Mouse (Mus musculus) limb, embryonic 14.5 days (tissue): ENCODE measurements around the gene Tmem123. TPM values are rescaled to one million over a fixed set of nuclear protein-coding genes. Genes with fewer than 3 reads are reported as not detected.

Experiments
- ATAC-seq: fragments of 200-750 bp; cut with Nextera tagmentation; 2 replicates; pipeline ENCODE4 v1.8.0; 2017; ENCODE audit warnings: low read depth, moderate number of reproducible peaks, moderate TSS enrichment; ENCODE audit not compliant: low FRiP score
- DNase-seq: peaks from one replicate; pipeline ENCODE4 v3.0.0-alpha.2; 2015; ENCODE audit warnings: low spot score
- H3K27ac ChIP-seq: fragments of 300-500 bp; sonication (generic); replicated peaks from 2 replicates; pipeline ENCODE4 v1.5.1; 2014; ENCODE audit warnings: low read depth, mild to moderate bottlenecking, low read length, moderate library complexity, mixed read lengths
- H3K27me3 ChIP-seq: fragments of 300-500 bp; sonication (generic); 2 replicates; pipeline ENCODE4 v1.6.1; 2014; ENCODE audit warnings: low read length, mixed read lengths; ENCODE audit not compliant: control insufficient read depth, insufficient read depth
- H3K36me3 ChIP-seq: fragments of 300-500 bp; sonication (generic); 2 replicates; pipeline ENCODE4 v1.6.1; 2014; ENCODE audit warnings: mild to moderate bottlenecking, low read length, moderate library complexity, mixed read lengths; ENCODE audit not compliant: control insufficient read depth, insufficient read depth
- H3K4me1 ChIP-seq: fragments of 300-500 bp; sonication (generic); 2 replicates; pipeline ENCODE4 v1.6.1; 2014; ENCODE audit warnings: antibody characterized with exemption, low read length, mixed read lengths; ENCODE audit not compliant: control insufficient read depth, insufficient read depth
- H3K4me2 ChIP-seq: fragments of 300-500 bp; sonication (generic); replicated peaks from 2 replicates; pipeline ENCODE4 v1.6.1; 2014; ENCODE audit warnings: low read depth, mild to moderate bottlenecking, low read length, moderate library complexity; ENCODE audit not compliant: severe bottlenecking
- H3K4me3 ChIP-seq: fragments of 300-500 bp; sonication (generic); replicated peaks from 2 replicates; pipeline ENCODE4 v1.5.1; 2014; ENCODE audit warnings: low read length
- H3K9ac ChIP-seq: fragments of 300-500 bp; sonication (generic); 2 replicates; pipeline ENCODE4 v1.6.1; 2014; ENCODE audit warnings: mild to moderate bottlenecking, low read depth, low read length, moderate library complexity; ENCODE audit not compliant: severe bottlenecking
- H3K9me3 ChIP-seq: fragments of 300-500 bp; sonication (generic); 2 replicates; pipeline ENCODE4 v1.6.1; 2016; ENCODE audit warnings: low read length; ENCODE audit not compliant: control insufficient read depth
- POLR2A ChIP-seq: fragments of 200-500 bp; IDR thresholded peaks from 2 replicates; pipeline ENCODE4 v1.8.0; 2012; ENCODE audit warnings: inconsistent platforms, mild to moderate bottlenecking, moderate library complexity, borderline replicate concordance; ENCODE audit not compliant: insufficient read depth, insufficient read length; ENCODE audit errors: extremely low read depth
- WGBS: fragments of 180-500 bp; shearing (Covaris S2); extraction: QIAGEN DNeasy Blood & Tissue Kit; methylation state at CpG from one replicate; pipeline ENCODE4 v1.1.7; 2014; 5-methylcytosine and 5-hydroxymethylcytosine counted together
- polyA plus RNA-seq, 2 experiments: library from polyadenylated mRNA; depleted of rRNA in 1 of 2; stranded (reverse) in 1 of 2; unstranded in 1 of 2; fragments of >200 nt; fragmentation: Nextera tagmentation in 1 of 2; extraction: Ambion mirVana in 1 of 2; gene quantifications; 2 replicates each; pipeline versions ENCODE4 v1.2.1 to v1.2.3; 2012 to 2014

Gene Tmem123
- polyA plus RNA-seq, 2 experiments, result 68.8 to 133 TPM

GRCm38 (mm10) chr9:7796129-7796864 is 32.5 kb downstream of the Tmem123 start:
- DNase-seq (no peak), ATAC-seq (no peak)
- Histone ChIP-seq H3K4me1 (no peaks in the 10 kb centered on the region), H3K27ac (0 out of 2 replicates have a peak overlapping the region, but pooled peaks have one; percentile 8), H3K9me3 (no peaks in the 10 kb centered on the region), H3K4me3 (no peak overlapping the region), H3K9ac (no peak overlapping the region), H3K4me2 (no peak overlapping the region), H3K27me3 (no peaks in the 10 kb centered on the region), H3K36me3 (peaks cover 21% of the 10 kb centered on the region)
- 81% methylated on average over 6 of the region's 6 CpGs for WGBS
- no peak for TF ChIP-seq POLR2A

DNA sequence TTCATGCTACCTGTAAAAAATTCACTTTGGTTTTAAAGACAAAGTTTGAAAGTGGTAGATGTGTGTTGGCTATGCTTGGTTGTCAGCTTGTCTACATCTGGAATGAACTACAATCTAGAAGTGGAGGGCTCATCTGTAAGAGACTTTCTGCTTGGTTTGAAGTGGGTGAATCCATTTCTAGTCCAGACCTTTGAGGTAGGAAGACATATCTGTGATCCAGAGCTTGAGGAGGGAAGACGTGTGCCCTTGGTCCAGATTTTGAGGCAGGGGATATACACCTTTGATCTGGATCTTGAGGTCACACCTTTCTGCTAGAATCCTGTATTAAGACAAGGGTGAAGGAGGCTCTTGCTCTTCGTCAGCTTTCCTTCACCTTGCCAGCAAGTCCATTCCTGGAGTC is 33.7 kb downstream of the Tmem123 start:
- TF ChIP-seq POLR2A, result no peak
- Histone ChIP-seq H3K27me3 (no peaks in the 10 kb centered on the region), H3K9ac (no peak overlapping the region), H3K4me3 (no peak overlapping the region), H3K27ac (no peak overlapping the region), H3K36me3 (peaks cover 11% of the 10 kb centered on the region), H3K4me2 (no peak overlapping the region), H3K4me1 (no peaks in the 10 kb centered on the region), H3K9me3 (no peaks in the 10 kb centered on the region)
- 90% methylated on average over 2 of the region's 2 CpGs for WGBS
- no peak for DNase-seq
- no peak for ATAC-seq

DNA sequence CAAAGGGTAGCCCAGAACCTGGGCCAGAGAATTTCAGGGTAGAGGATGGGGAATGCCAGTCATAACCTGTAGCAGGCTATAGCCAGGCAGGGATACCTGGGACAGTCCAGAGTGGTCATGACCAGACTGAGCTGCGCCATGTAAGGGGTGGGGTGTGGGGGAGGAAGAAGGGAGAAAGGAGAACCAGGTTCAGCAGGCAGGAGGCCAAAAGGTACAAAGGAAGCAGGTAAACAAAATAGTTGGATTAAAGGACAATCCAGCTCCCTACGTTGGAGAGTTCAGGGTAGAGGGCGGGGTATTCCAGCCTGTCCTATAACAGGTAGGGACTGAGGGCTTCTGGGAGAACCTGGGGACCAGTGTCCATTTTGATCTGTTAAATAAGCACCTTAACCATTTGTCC is 34.7 kb downstream of the Tmem123 start:
- H3K27me3 ChIP-seq, result no peaks in the 10 kb centered on the region
- H3K4me3 ChIP-seq, result no peak overlapping the region
- no peak for DNase-seq
- 91% methylated on average over 3 of the region's 3 CpGs for WGBS
- no peaks in the 10 kb centered on the region for H3K4me1 ChIP-seq
- no peak overlapping the region for H3K27ac ChIP-seq
- ATAC-seq, result no peak
- H3K9ac ChIP-seq, result no peak overlapping the region
- no peak for TF ChIP-seq POLR2A
- no peaks in the 10 kb centered on the region for H3K9me3 ChIP-seq
- peaks cover 7% of the 10 kb centered on the region; the same call in 1 of the 2 replicates for H3K36me3 ChIP-seq
- no peak overlapping the region for H3K4me2 ChIP-seq

GRCm38 (mm10) chr9:7805101-7805506 is 41.3 kb downstream of the Tmem123 start:
- Histone ChIP-seq H3K4me1 (no peaks in the 10 kb centered on the region), H3K27me3 (no peaks in the 10 kb centered on the region), H3K9me3 (no peaks in the 10 kb centered on the region), H3K9ac (no peak overlapping the region), H3K4me2 (no peak overlapping the region), H3K4me3 (no peak overlapping the region), H3K36me3 (no peaks in the 10 kb centered on the region), H3K27ac (no peak overlapping the region)
- 74% methylated on average over 5 of the region's 5 CpGs for WGBS
- DNase-seq, result no peak
- TF ChIP-seq POLR2A, result no peak
- ATAC-seq, result 0 out of 2 replicates have a peak, but pooled peaks have one; percentile 19

GRCm38 (mm10) chr9:7822758-7823157 is 58.9 kb downstream of the Tmem123 start:
- Histone ChIP-seq H3K4me3 (no peak overlapping the region), H3K9ac (no peak overlapping the region), H3K9me3 (no peaks in the 10 kb centered on the region), H3K4me1 (no peaks in the 10 kb centered on the region), H3K36me3 (peaks cover 53% of the 10 kb centered on the region), H3K27me3 (no peaks in the 10 kb centered on the region), H3K27ac (no peak overlapping the region), H3K4me2 (no peak overlapping the region)
- 80% methylated on average over 3 of the region's 3 CpGs for WGBS
- DNase-seq, result no peak
- no peak for ATAC-seq
- no peak for TF ChIP-seq POLR2A
